Mouse (Mus musculus): ENCODE measurements around the gene Slc15a5.

DNA sequence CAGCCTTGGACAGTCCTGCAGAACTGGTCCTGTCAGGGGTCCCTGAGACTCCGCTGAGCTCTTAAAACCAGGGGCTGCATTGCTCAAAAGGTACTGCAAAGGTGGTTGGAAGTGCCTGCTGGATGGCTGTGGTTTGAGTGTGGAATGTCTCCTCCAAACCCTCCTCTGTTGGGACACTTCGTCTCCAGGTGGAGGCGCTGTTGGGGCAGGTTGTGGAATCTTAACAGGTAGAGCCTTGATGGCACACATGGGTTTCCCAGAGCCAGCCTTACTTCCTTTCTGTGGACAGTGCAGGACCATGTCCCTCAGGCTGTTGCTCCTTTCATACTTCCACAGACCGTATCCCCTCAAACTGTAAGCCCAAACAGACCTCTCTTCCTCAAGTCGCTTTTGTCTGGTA lies 36.8 kb downstream of the Slc15a5 start:
- TF ChIP-seq POLR2A (IDR thresholded peaks at IDR 0.05; ENCODE audit: low read depth, low read length) (no peak), CTCF (IDR thresholded peaks at IDR 0.05; ENCODE audit: extremely low read depth, insufficient read length, insufficient replicate concordance, low read depth, low read length) (0 out of 2 replicates have a peak, but pooled peaks have one; percentile 7)

Data from small intestine, adult 2 months (tissue).